Mouse (Mus musculus) embryonic fibroblast, embryonic 13.5 days (primary cell): ENCODE measurements around the gene Fkbpl. TPM values are rescaled to one million over a fixed set of nuclear protein-coding genes. Genes with fewer than 3 reads are reported as not detected.

ENCODE experiments used
- H3K27ac ChIP-seq: 2 replicates; pipeline ENCODE4 v1.5.1; 2012; ENCODE audit warnings: low read length, control low read depth, inconsistent platforms; ENCODE audit not compliant: insufficient read depth
- H3K4me1 ChIP-seq: 2 replicates; pipeline ENCODE4 v1.6.1; 2011; ENCODE audit warnings: low read length; ENCODE audit not compliant: control insufficient read depth, insufficient read depth
- H3K4me3 ChIP-seq: 2 replicates; pipeline ENCODE4 v1.5.1; 2011; ENCODE audit warnings: mild to moderate bottlenecking, control low read depth, low read length; ENCODE audit not compliant: insufficient read depth
- CTCF ChIP-seq: IDR thresholded peaks from 2 replicates; pipeline ENCODE4 v1.5.1; 2011; ENCODE audit warnings: mild to moderate bottlenecking, control low read depth, low read length, moderate library complexity, borderline replicate concordance; ENCODE audit not compliant: insufficient read depth
- POLR2A ChIP-seq: IDR thresholded peaks from 2 replicates; pipeline ENCODE4 v1.6.1; 2011; ENCODE audit warnings: low read depth, mild to moderate bottlenecking, control low read depth, low read length, moderate library complexity
- polyA plus RNA-seq: library from polyadenylated mRNA; stranded (reverse); fragments of >200 nt; gene quantifications from 2 replicates; pipeline ENCODE4 v1.2.4, GENCODE M21; 2011; ENCODE audit warnings: low read depth; ENCODE audit not compliant: missing spikeins, insufficient read length

The Fkbpl gene
- polyA plus RNA-seq, 1 experiment = 20.2 TPM

GRCm38 (mm10) chr17:34626062-34626772 is 18.3 kb upstream of the Fkbpl start:
- H3K27ac ChIP-seq = no peak overlapping the region
- TF ChIP-seq CTCF (no peak), POLR2A (no peak)
- peak overlapping the region; percentile 93 for H3K4me3 ChIP-seq
- peaks cover 9% of the 10 kb centered on the region; the same call in 1 of the 2 replicates for H3K4me1 ChIP-seq

GRCm38 (mm10) chr17:34626773-34627092 is 17.8 kb upstream of the Fkbpl start:
- H3K27ac ChIP-seq = peak overlapping the region; percentile 15
- H3K4me1 ChIP-seq = peaks cover 9% of the 10 kb centered on the region; the same call in 1 of the 2 replicates
- no peak for TF ChIP-seq POLR2A
- peak; percentile 43; the same call in 1 of the 2 replicates for TF ChIP-seq CTCF
- H3K4me3 ChIP-seq = peak overlapping the region; percentile 93

- H3K4me3 ChIP-seq = peak overlapping the region; percentile 93
- H3K4me1 ChIP-seq = peaks cover 9% of the 10 kb centered on the region; the same call in 1 of the 2 replicates
- no peak for TF ChIP-seq CTCF
- peak; percentile 83 for TF ChIP-seq POLR2A
- H3K27ac ChIP-seq = peak overlapping the region; percentile 77
Measured at GRCm38 (mm10) chr17:34627093-34627942, 17.2 kb upstream of the Fkbpl start.

- Histone ChIP-seq H3K4me1 (peaks cover 9% of the 10 kb centered on the region; the same call in 1 of the 2 replicates), H3K4me3 (peak within 1 kb of the TSS; percentile 45), H3K27ac (peak within 1 kb of the TSS; percentile 77)
- no peak; the same call in 1 of the 2 replicates for TF ChIP-seq POLR2A
- no peak for TF ChIP-seq CTCF
Measured at GRCm38 (mm10) chr17:34627943-34628643, 16.5 kb upstream of the Fkbpl start, which contains the start of gene Ppt2. Gene Ppt2, minus strand, starts transcription at chr17:34628510.

- Histone ChIP-seq H3K4me3 (peak overlapping the region; percentile 45; the same call in 1 of the 2 replicates), H3K4me1 (peaks cover 9% of the 10 kb centered on the region; the same call in 1 of the 2 replicates), H3K27ac (no peak overlapping the region)
- TF ChIP-seq CTCF (no peak), POLR2A (0 out of 2 replicates have a peak, but pooled peaks have one; percentile 12)
Measured at GRCm38 (mm10) chr17:34628644-34628967, 16.0 kb upstream of the Fkbpl start.

GRCm38 (mm10) chr17:34629221-34629751 is 15.3 kb upstream of the Fkbpl start, which contains the start of gene Prrt1:
Gene Prrt1, plus strand, starts transcription at chr17:34629533.
- no peak for TF ChIP-seq POLR2A
- TF ChIP-seq CTCF = no peak
- peak within 1 kb of the TSS; percentile 45; the same call in 1 of the 2 replicates for H3K4me3 ChIP-seq
- H3K27ac ChIP-seq = no peak within 1 kb of the TSS
- H3K4me1 ChIP-seq = peaks cover 9% of the 10 kb centered on the region; the same call in 1 of the 2 replicates

- TF ChIP-seq CTCF (no peak), POLR2A (no peak)
- Histone ChIP-seq H3K27ac (no peak overlapping the region), H3K4me1 (peaks cover 9% of the 10 kb centered on the region; the same call in 1 of the 2 replicates), H3K4me3 (no peak overlapping the region)
Measured at GRCm38 (mm10) chr17:34629796-34630603, 14.6 kb upstream of the Fkbpl start.

- Histone ChIP-seq H3K4me3 (no peak overlapping the region), H3K4me1 (peaks cover 9% of the 10 kb centered on the region; the same call in 1 of the 2 replicates), H3K27ac (no peak overlapping the region)
- TF ChIP-seq CTCF = no peak
- TF ChIP-seq POLR2A = no peak
Measured at GRCm38 (mm10) chr17:34630761-34631301, 13.7 kb upstream of the Fkbpl start.

GRCm38 (mm10) chr17:34631647-34632046 is 12.9 kb upstream of the Fkbpl start:
- Histone ChIP-seq H3K4me3 (no peak overlapping the region), H3K4me1 (peaks cover 4% of the 10 kb centered on the region; the same call in 1 of the 2 replicates), H3K27ac (no peak overlapping the region)
- no peak for TF ChIP-seq POLR2A
- no peak for TF ChIP-seq CTCF
